Mouse (Mus musculus) brain, embryonic 14.5 days (tissue): Measurements from ENCODE around the gene Cdkl4.

Source experiments
- CTCF ChIP-seq: fragments of 200-500 bp; IDR thresholded peaks from 2 replicates; pipeline ENCODE4 v1.5.1; 2012; ENCODE audit warnings: inconsistent platforms, mild to moderate bottlenecking, moderate library complexity, borderline replicate concordance; ENCODE audit not compliant: insufficient read depth, insufficient read length; ENCODE audit errors: extremely low read depth
- POLR2A ChIP-seq: fragments of 200-500 bp; IDR thresholded peaks from 2 replicates; pipeline ENCODE4 v1.6.1; 2012; ENCODE audit warnings: mild to moderate bottlenecking, inconsistent platforms, borderline replicate concordance; ENCODE audit not compliant: poor library complexity, insufficient read depth, insufficient read length, severe bottlenecking; ENCODE audit errors: extremely low read depth

DNA sequence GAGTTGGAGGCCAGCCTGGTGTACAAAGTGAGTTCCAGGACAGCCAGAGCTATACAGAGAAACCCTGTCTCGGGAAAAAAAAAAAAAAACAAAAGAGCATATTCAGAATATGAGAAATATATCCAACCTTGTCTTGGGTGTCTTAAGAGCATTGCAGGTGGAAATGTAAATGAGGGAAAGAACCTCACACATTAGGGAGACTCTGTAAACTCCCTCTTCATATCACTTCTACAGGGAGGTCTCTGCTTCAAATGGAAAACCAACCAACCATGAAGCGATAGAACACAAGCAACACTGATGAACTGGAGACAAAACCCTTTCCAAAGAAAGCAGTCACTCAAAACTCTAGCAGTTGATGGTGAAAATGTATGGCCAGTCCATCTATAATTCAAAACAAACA is 99.9 kb downstream of the Cdkl4 start:
- TF ChIP-seq POLR2A (no peak), CTCF (no peak)
